Mouse (Mus musculus): Measurements from ENCODE around the gene Mgarp. TPM values are rescaled to one million over a fixed set of nuclear protein-coding genes. Genes with fewer than 3 reads are reported as not detected.
"Not testable (repeated sequence)": the region's sequence is repeated elsewhere in the genome, so short reads cannot be mapped to it uniquely, and the experiment has no call there.

Mgarp gene
- polyA plus RNA-seq (2015; fragmentation: Nextera tagmentation; extraction: Ambion mirVana): 11.7 and 12.2 TPM in 2 replicates

DNA sequence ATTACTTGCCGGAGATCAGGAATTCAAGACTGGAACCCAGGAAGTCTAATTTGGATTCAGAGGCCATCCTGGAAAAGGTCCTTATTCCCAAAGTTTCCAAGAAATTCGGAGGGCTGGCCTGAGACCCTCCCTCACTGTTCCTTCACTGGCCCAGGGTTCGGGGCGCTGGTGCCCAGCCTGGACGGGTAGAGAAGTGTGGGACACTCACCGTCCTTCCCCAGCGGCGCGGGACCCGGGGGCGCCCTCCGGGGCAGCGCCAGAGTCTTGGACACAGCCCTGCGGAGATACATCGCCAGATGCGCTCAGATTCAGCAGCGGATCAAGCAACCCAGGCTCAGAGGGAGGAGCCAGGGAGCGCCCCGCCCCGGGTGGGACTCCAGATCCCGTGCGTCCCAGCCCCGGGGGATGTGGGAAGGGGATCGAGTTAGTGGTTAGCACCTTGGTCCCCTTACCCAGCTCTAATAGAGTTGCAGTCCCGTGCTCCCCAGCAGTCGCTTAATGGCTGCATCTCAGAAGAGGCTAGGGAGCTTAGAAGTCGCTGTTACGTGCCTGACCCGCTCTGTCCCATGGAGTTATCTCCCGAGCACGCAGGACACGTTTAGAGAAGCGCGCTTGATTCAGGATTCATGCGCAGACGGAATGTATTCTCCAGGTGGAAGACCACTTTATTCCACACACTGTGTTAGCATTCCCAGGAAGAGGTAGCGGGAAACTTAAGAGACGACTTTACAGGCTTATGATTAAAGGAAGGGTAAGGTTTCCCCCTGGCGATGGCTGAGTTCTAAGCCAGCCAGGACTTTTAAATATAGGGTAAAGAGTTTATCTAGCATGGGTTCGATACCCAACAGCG, at the start of gene Mgarp:
Gene Mgarp, minus strand, starts transcription at position 520 of the 850 bp plus-strand sequence.
- Histone ChIP-seq H3K36me3 (no peaks in the 10 kb centered on the region), H3K4me3 (peak within 1 kb of the TSS; percentile 61), H3K27ac (replicated peaks) (no peak within 1 kb of the TSS), H3K27me3 (replicated peaks) (peaks cover 16% of the 10 kb centered on the region), H3K4me2 (peak within 1 kb of the TSS; percentile 78), H3K9me3 (no peaks in the 10 kb centered on the region), H3K9ac (peak within 1 kb of the TSS; percentile 77), H3K4me1 (peaks cover 18% of the 10 kb centered on the region)
- peak; percentile 58; the same call in 1 of the 2 replicates for ATAC-seq (ENCODE audit: extremely low read depth, insufficient number of reproducible peaks, low FRiP score, low TSS enrichment)
- WGBS: 2% methylated on average over 41 of the region's 41 CpGs

DNA sequence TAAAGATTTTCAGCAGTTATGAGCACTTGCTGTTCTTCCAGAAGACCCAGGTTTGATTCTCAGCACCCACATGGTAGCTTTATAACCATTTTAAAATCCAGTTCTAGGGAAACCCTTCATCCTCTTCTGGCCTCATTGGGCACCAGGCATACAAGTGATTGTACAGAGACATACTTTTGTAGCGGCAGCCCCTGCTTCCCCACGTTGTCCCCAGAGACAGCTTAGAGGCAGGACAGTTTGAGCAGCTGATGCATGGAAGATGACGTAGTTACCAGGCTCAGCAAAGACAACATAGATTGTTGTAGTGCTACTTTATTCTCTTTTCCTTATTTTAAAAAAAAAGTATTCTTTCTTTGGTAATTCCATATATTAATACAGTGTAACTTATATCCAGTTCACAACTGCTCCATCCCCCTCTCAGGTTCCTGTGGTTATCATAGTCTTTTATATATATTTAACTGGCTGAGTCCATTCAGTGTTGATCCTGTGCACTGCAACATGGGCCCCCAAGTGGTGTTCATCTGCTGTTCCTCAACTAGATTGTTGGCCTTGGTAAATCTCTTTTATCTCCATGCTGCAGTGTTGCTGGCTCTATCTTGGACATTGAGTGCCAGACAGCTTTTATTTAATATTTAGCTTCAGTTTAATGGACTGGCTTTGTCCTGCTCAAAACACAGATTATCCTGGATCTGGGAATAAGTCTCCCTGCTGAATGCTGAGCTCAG, 38.5 kb upstream of the Mgarp start:
- Histone ChIP-seq H3K4me1 (peaks cover 7% of the 10 kb centered on the region; the same call in 1 of the 2 replicates), H3K9ac (no peak overlapping the region), H3K9me3 (no peaks in the 10 kb centered on the region), H3K27me3 (replicated peaks) (no peaks in the 10 kb centered on the region), H3K4me3 (no peak overlapping the region), H3K4me2 (no peak overlapping the region), H3K27ac (replicated peaks) (no peak overlapping the region), H3K36me3 (peaks cover 25% of the 10 kb centered on the region)
- 89% methylated on average over 3 of the region's 3 CpGs for WGBS
- ATAC-seq (ENCODE audit: extremely low read depth, insufficient number of reproducible peaks, low FRiP score, low TSS enrichment): no peak

DNA sequence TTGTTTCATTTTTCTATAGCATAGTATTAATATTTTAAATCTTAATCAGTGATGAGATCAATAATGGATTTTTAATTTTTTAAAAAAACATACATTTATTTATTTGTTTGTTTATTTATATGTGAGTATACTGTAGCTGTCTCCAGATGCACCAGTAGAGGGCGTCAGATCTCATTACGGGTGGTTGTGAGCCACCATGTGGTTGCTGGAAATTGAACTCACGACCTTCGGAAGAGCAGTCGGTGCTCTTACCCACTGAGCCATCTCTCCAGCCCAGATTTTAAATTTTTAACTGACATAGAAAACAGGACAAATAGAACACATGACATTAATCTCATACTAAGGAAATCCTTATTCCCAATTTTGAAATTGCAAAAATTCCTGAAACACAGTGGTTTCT, 37.8 kb upstream of the Mgarp start:
- not testable (repeated sequence) for H3K27ac ChIP-seq (replicated peaks); H3K27me3 ChIP-seq (replicated peaks); H3K9me3 ChIP-seq; H3K4me3 ChIP-seq; H3K4me2 ChIP-seq; ATAC-seq (ENCODE audit: extremely low read depth, insufficient number of reproducible peaks, low FRiP score, low TSS enrichment); H3K9ac ChIP-seq; H3K4me1 ChIP-seq
- H3K36me3 ChIP-seq: peaks cover 20% of the 10 kb centered on the region
- whole genome bisulfite sequencing: 83% methylated on average over 5 of the region's 5 CpGs

DNA sequence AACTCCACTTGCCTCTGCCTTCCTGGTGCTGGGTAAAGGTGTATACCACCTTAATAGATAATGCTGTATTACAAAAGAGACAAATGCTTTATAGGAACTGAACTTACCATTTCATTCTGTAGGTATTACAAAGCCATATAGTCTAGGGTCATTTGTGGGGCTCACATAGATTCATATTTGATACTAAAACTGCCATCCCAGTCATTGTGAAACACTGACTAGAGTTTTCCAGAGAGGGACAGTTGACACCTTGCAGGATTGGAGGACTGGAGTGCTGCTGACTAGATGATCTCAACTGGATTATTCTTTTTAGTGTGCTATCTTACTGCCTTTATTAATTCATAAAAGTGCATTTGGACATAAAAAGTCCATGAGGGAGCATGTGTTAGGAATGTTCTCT, 28.9 kb upstream of the Mgarp start:
- Histone ChIP-seq H3K4me1 (peaks cover 22% of the 10 kb centered on the region), H3K27me3 (replicated peaks) (no peaks in the 10 kb centered on the region), H3K9ac (no peak overlapping the region), H3K4me3 (no peak overlapping the region), H3K4me2 (no peak overlapping the region), H3K27ac (replicated peaks) (no peak overlapping the region), H3K9me3 (no peaks in the 10 kb centered on the region), H3K36me3 (peaks cover 6% of the 10 kb centered on the region; the same call in 1 of the 2 replicates)
- ATAC-seq (ENCODE audit: extremely low read depth, insufficient number of reproducible peaks, low FRiP score, low TSS enrichment): no peak

DNA sequence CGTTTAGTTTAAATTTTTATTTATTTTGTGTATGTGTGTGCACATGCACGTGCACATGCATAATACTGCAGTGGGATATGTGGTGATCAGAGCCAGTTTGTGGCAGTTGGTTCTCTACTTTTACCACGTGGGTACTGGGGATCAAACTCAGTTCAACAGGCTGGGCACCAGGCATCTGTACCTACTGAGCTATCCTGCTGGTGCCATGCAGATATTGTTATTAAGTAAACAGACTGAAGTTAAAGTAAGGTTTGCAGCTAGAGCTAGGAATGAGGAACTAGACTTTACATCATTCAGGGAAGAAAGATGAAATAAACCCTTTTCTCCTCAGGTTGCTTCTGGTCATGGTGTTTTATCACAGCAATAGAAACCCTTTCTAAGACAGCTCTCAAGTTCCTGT, 25.4 kb upstream of the Mgarp start:
- Histone ChIP-seq H3K4me3 (no peak overlapping the region), H3K4me2 (no peak overlapping the region), H3K4me1 (peaks cover 41% of the 10 kb centered on the region), H3K9me3 (no peaks in the 10 kb centered on the region), H3K27ac (replicated peaks) (no peak overlapping the region), H3K36me3 (peaks cover 6% of the 10 kb centered on the region; the same call in 1 of the 2 replicates), H3K27me3 (replicated peaks) (no peaks in the 10 kb centered on the region), H3K9ac (no peak overlapping the region)
- ATAC-seq (ENCODE audit: extremely low read depth, insufficient number of reproducible peaks, low FRiP score, low TSS enrichment): no peak
- WGBS: 74% methylated on average over 3 of the region's 3 CpGs

DNA sequence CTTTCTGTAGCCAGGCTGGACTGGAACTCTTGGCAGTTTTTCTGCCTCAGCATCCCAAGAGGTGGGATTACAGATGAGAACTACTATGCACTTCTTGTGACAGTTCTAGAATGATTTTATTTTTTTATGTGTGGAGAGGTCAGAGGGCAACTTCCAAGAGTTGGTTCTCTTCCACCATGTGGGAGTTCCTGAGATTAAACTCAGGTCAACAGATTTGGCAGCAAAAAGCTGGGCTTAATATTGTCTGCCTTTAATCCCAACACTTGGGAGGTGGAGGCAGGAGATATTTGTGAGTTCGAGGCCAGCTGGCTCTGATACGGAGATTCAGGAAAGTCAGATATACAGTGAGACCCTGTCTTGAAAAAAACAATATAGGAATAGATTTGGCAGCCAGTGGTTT, 21.4 kb upstream of the Mgarp start:
- no peaks in the 10 kb centered on the region for H3K27me3 ChIP-seq (replicated peaks)
- 47% methylated on average over 2 of the region's 2 CpGs for WGBS
- peak overlapping the region; percentile 99 for H3K4me3 ChIP-seq
- no peak for ATAC-seq (ENCODE audit: extremely low read depth, insufficient number of reproducible peaks, low FRiP score, low TSS enrichment)
- no peak overlapping the region for H3K27ac ChIP-seq (replicated peaks)
- H3K4me1 ChIP-seq: peaks cover 45% of the 10 kb centered on the region
- peak overlapping the region; percentile 86 for H3K4me2 ChIP-seq
- no peaks in the 10 kb centered on the region for H3K9me3 ChIP-seq
- H3K36me3 ChIP-seq: peaks cover 3% of the 10 kb centered on the region; the same call in 1 of the 2 replicates
- H3K9ac ChIP-seq: no peak overlapping the region; the same call in 1 of the 2 replicates

DNA sequence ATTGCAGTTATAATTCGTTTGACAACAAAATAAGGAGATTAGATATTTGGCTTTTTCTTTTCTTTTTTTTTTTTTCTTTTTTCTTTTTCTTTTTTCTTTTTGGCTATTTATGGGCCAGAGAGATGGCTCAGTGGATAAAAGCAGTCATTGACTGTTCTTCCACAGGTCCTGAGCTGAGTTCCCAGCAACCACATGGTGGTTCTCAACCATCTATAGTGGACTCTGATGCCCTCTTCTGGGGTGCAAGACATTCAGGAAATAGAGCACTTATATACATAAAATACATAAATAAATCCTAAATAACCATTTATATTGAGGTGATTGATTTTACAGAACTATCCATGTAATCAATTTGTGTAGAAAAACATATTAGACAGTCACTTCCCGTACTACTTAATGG, 20.9 kb upstream of the Mgarp start:
- H3K4me1 ChIP-seq: peaks cover 41% of the 10 kb centered on the region
- H3K4me2 ChIP-seq: peak overlapping the region; percentile 86
- H3K4me3 ChIP-seq: peak overlapping the region; percentile 99
- peak overlapping the region; percentile 95; the same call in 1 of the 2 replicates for H3K27ac ChIP-seq (replicated peaks)
- no peaks in the 10 kb centered on the region for H3K27me3 ChIP-seq (replicated peaks)
- H3K36me3 ChIP-seq: peaks cover 3% of the 10 kb centered on the region; the same call in 1 of the 2 replicates
- 46% methylated on average over 2 of the region's 2 CpGs for WGBS
- H3K9ac ChIP-seq: peak overlapping the region; percentile 99; the same call in 1 of the 2 replicates
- H3K9me3 ChIP-seq: no peaks in the 10 kb centered on the region
- no peak for ATAC-seq (ENCODE audit: extremely low read depth, insufficient number of reproducible peaks, low FRiP score, low TSS enrichment)

DNA sequence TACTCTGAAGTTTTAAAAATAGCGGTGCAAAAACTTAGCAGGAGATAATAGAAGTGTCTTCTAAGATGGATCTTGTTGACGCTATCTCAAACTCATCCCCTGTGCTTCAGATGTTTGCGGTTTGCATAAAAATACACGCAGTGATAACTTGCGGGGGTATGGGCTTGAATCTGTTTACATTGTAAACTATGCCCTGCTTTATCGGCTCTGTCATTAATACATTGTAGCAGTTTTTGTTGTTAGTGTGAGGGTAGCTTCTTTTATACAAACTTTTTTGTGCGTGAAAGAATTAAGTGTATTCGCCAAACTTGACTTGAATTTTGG, 20.6 kb upstream of the Mgarp start:
- no peak for ATAC-seq (ENCODE audit: extremely low read depth, insufficient number of reproducible peaks, low FRiP score, low TSS enrichment)
- H3K36me3 ChIP-seq: peaks cover 3% of the 10 kb centered on the region; the same call in 1 of the 2 replicates
- 11% methylated on average over 8 of the region's 8 CpGs for WGBS

DNA sequence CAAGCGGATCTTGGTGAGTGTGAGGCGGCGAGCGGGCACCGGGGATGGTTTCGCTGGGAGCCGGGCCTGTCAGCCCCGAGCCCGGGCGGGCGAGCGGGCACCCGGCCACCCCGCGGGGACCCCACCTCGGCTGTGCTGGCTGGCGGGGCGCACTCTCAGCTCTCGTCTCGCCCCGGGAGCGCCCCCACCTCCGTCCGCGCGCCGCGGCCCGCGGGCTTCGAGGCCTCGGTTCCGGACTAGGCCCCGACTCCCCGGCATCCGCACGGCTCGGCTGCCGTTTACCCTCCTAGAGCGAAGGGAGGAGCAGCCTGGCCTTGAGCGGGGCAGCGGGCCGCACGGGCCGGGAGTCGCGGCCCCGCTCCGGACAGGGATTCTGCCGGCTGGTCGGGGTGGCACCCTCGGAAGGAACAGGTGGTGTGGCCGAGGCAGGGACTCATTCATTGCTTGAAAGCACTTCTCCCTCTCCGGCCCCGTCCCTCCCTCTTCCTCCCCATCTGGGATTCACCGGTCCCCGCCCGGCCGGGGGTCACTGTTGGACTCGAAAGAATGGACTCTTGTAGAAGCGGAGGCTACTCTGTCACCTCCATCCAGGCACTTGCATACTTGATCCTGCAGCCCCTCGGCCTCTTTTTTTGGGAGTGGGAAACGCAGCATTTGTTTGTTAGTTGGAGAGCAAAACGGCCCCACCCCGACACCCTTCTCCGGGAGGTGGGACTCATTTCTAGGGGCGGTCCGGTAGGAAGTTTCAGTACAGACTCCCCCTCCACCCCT, 20.0 kb upstream of the Mgarp start:
- Histone ChIP-seq H3K9ac (peak overlapping the region; percentile 99), H3K4me2 (peak overlapping the region; percentile 86), H3K9me3 (no peaks in the 10 kb centered on the region), H3K4me3 (peak overlapping the region; percentile 99), H3K36me3 (no peaks in the 10 kb centered on the region; the same call in 1 of the 2 replicates), H3K27me3 (replicated peaks) (no peaks in the 10 kb centered on the region), H3K27ac (replicated peaks) (peak overlapping the region; percentile 95), H3K4me1 (peaks cover 35% of the 10 kb centered on the region)
- peak; percentile 40; the same call in 1 of the 2 replicates for ATAC-seq (ENCODE audit: extremely low read depth, insufficient number of reproducible peaks, low FRiP score, low TSS enrichment)
- under 1% methylated on average over 66 of the region's 68 CpGs for WGBS

More for the DNA sequence above, 20.6 kb upstream of the Mgarp start:
- Histone ChIP-seq H3K9ac (peak overlapping the region; percentile 99), H3K27ac (replicated peaks) (peak overlapping the region; percentile 95), H3K9me3 (no peaks in the 10 kb centered on the region), H3K4me2 (peak overlapping the region; percentile 86), H3K4me1 (peaks cover 40% of the 10 kb centered on the region), H3K4me3 (peak overlapping the region; percentile 99), H3K27me3 (replicated peaks) (no peaks in the 10 kb centered on the region)

DNA sequence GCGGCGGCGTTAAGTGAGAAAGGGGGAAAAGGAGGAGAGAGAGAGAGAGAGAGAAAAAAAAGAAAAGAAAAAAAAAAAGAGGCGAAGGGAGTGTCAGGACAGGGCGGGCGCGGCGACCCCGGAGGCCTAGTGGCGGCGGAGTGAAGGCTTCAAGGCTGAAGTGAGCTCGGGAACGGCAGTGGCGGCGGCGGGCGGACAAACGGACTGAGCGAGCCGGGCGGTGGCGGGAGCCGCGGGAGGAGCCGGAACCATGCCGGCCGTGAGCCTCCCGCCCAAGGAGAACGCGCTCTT, 19.5 kb upstream of the Mgarp start:
- H3K4me2 ChIP-seq: peak overlapping the region; percentile 86
- peak; percentile 42; the same call in 1 of the 2 replicates for ATAC-seq (ENCODE audit: extremely low read depth, insufficient number of reproducible peaks, low FRiP score, low TSS enrichment)
- peaks cover 33% of the 10 kb centered on the region for H3K4me1 ChIP-seq
- WGBS: under 1% methylated on average over 30 of the region's 30 CpGs
- H3K4me3 ChIP-seq: peak overlapping the region; percentile 99
- no peaks in the 10 kb centered on the region for H3K27me3 ChIP-seq (replicated peaks)
- H3K9me3 ChIP-seq: no peaks in the 10 kb centered on the region
- H3K36me3 ChIP-seq: no peaks in the 10 kb centered on the region; the same call in 1 of the 2 replicates
- peak overlapping the region; percentile 99 for H3K9ac ChIP-seq
- H3K27ac ChIP-seq (replicated peaks): peak overlapping the region; percentile 95
